Mouse (Mus musculus): Measurements from ENCODE around the gene Bace1. TPM values are rescaled to one million over a fixed set of nuclear protein-coding genes. Genes with fewer than 3 reads are reported as not detected.

Bace1 gene
- polyA plus RNA-seq, 1 experiment from 2014 or later, result 17.6 TPM

DNA sequence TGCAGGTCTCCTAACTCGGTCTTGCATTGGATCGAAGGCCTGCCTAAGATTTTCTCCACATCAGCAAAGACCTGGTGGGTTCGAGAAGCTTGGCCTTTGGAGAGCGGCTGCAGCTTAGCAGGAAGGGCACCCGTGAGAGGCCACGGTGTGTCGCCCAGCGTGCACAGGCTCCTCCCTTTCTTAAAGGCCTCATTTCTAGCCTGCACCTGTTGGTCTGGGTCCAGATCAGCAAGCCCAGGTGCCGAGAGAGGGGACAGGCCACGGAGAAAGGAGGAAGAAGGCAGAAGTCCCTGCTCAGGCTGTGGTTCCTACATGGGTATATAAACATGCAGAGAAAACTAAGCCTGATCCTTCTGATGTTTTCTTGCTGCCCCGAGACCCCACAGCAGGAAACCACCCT is 31.0 kb upstream of the Bace1 start:
- ATAC-seq (ENCODE audit: extremely low read depth, insufficient number of reproducible peaks, low FRiP score, low TSS enrichment), result no peak
- Histone ChIP-seq H3K36me3 (peaks cover 56% of the 10 kb centered on the region), H3K27me3 (replicated peaks) (no peaks in the 10 kb centered on the region), H3K4me2 (no peak overlapping the region), H3K9me3 (no peaks in the 10 kb centered on the region), H3K9ac (no peak overlapping the region), H3K4me1 (peaks cover 6% of the 10 kb centered on the region; the same call in 1 of the 2 replicates), H3K27ac (replicated peaks) (no peak overlapping the region), H3K4me3 (no peak overlapping the region)
- whole genome bisulfite sequencing, result 82% methylated on average over 11 of the region's 11 CpGs

DNA sequence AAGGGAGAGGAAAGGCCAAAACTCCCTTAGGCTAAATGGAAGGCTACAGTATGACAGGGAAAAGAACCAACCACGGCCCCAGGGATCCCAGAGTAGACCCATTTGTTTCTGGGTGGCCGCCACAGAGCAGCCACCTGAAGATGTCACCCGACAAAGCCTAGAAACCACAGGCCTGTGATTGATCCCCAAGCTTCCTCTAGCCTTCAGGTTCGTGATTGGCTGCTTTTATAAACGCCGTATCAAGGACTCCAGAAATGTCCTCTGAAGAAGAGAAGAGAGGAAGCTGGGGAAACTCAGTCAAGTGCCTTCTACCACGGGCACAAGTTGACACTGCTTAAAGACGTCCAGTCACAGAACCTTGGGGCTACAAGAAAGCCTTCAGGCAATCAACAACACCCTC is 30.6 kb upstream of the Bace1 start:
- Histone ChIP-seq H3K27me3 (replicated peaks) (no peaks in the 10 kb centered on the region), H3K4me3 (no peak overlapping the region), H3K36me3 (peaks cover 53% of the 10 kb centered on the region), H3K27ac (replicated peaks) (no peak overlapping the region), H3K4me2 (no peak overlapping the region), H3K4me1 (peaks cover 6% of the 10 kb centered on the region; the same call in 1 of the 2 replicates), H3K9me3 (no peaks in the 10 kb centered on the region), H3K9ac (no peak overlapping the region)
- 74% methylated on average over 8 of the region's 8 CpGs for WGBS
- no peak for ATAC-seq (ENCODE audit: extremely low read depth, insufficient number of reproducible peaks, low FRiP score, low TSS enrichment)

DNA sequence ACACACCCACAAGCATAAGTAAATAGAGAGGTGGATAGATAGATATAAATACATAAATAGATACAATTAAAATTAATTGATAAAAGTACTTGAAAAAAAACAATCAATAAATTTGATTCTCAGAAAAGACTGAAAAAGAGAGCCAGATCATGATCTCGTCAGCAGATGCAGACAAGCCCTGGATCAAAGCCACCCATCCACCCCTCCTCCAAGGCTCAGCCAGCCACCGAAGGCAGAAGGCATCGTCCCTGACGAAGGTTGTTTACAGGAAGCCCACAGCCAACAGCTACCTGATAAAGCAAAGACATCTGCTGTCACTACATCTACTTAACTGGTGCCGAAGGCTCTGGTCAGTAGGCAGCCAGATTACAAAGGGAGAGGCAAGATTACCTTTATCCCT is 26.4 kb upstream of the Bace1 start:
- H3K27me3 ChIP-seq (replicated peaks), result no peaks in the 10 kb centered on the region
- WGBS, result 44% methylated on average over 5 of the region's 5 CpGs
- no peak overlapping the region for H3K4me2 ChIP-seq
- H3K27ac ChIP-seq (replicated peaks), result no peak overlapping the region
- H3K36me3 ChIP-seq, result peaks cover 37% of the 10 kb centered on the region
- ATAC-seq (ENCODE audit: extremely low read depth, insufficient number of reproducible peaks, low FRiP score, low TSS enrichment), result no peak
- H3K9ac ChIP-seq, result no peak overlapping the region
- peaks cover 14% of the 10 kb centered on the region for H3K4me1 ChIP-seq
- no peak overlapping the region for H3K4me3 ChIP-seq
- H3K9me3 ChIP-seq, result no peaks in the 10 kb centered on the region

DNA sequence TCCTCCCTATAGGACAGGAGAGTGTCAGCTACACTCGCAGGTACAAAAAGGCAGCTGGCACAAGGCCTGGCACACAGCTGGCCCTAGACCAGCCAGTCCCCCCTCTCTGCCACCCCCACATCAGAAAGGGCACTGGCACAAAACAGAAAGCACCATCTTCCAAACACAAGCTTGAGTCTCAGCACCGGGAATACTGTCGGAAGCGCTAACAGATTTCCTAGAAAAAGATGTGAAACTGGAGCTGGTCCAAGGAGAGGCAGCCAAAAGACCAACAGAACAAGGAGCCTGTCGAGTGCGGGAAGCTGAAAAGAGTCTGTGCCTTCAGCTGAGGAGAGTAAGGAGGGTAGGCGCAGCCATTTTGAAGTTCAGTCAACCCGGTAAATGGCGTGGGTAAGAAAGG is 23.3 kb upstream of the Bace1 start:
- no peak overlapping the region for H3K9ac ChIP-seq
- peaks cover 30% of the 10 kb centered on the region for H3K36me3 ChIP-seq
- H3K9me3 ChIP-seq, result no peaks in the 10 kb centered on the region
- 76% methylated on average over 9 of the region's 9 CpGs for WGBS
- H3K27me3 ChIP-seq (replicated peaks), result no peaks in the 10 kb centered on the region
- H3K4me1 ChIP-seq, result peaks cover 22% of the 10 kb centered on the region
- H3K4me3 ChIP-seq, result no peak overlapping the region
- no peak overlapping the region for H3K4me2 ChIP-seq
- ATAC-seq (ENCODE audit: extremely low read depth, insufficient number of reproducible peaks, low FRiP score, low TSS enrichment), result no peak
- H3K27ac ChIP-seq (replicated peaks), result no peak overlapping the region

DNA sequence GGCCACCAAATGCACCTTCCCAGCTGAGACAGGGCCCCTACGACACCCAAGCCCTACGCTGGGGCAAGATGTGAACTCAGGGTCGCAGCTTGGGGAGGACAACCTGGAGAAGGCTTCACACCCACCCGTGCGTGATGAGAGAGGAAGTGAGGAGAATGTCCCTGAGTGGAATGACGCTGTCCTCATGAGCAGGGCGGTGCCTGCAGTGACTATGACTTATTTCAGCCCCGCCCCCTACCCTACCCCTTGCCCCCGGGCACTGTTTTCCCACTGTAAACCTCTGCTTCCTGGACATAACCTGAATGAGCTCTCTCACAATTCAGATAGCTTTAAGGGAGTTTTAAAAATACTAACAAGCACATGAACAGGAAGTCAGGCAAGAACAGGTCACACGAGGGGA is 22.9 kb upstream of the Bace1 start:
- Histone ChIP-seq H3K4me3 (no peak overlapping the region), H3K27ac (replicated peaks) (no peak overlapping the region), H3K4me1 (peaks cover 25% of the 10 kb centered on the region), H3K9me3 (no peaks in the 10 kb centered on the region), H3K4me2 (no peak overlapping the region), H3K9ac (no peak overlapping the region), H3K36me3 (peaks cover 30% of the 10 kb centered on the region), H3K27me3 (replicated peaks) (no peaks in the 10 kb centered on the region)
- 75% methylated on average over 10 of the region's 10 CpGs for WGBS
- no peak for ATAC-seq (ENCODE audit: extremely low read depth, insufficient number of reproducible peaks, low FRiP score, low TSS enrichment)

DNA sequence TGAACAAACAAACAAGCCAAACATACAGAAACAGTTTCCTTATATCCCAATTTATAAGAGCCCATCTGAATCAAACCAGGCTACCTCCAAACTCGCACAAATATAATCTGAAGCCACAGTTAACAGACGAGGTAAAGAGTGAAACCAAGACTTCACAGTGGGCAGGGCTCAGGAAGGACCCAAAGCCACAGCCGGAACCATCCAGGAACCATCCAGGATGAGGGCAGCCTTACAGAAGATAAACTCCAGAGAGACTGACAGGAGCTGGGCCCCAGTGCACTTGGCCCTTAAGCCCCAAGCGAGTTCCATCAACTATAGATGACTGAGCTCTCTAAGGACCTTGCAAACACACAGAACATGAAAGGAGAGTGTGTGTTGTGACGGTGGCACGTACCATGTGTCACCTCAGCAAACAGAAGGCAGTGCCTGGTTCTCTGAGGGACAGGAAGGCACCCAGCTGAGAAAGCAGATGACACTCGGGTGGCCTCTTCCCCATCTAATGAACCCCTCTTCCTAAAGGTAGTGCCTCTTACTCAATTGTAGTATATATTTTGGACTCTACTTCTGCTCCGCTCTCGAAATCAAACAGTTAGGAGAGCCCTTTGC is 19.9 kb upstream of the Bace1 start:
- Histone ChIP-seq H3K9ac (no peak overlapping the region), H3K4me1 (peaks cover 19% of the 10 kb centered on the region), H3K27me3 (replicated peaks) (no peaks in the 10 kb centered on the region), H3K9me3 (no peaks in the 10 kb centered on the region), H3K36me3 (peaks cover 47% of the 10 kb centered on the region), H3K4me2 (no peak overlapping the region), H3K27ac (replicated peaks) (no peak overlapping the region), H3K4me3 (no peak overlapping the region)
- WGBS, result 69% methylated on average over 9 of the region's 9 CpGs
- no peak for ATAC-seq (ENCODE audit: extremely low read depth, insufficient number of reproducible peaks, low FRiP score, low TSS enrichment)

DNA sequence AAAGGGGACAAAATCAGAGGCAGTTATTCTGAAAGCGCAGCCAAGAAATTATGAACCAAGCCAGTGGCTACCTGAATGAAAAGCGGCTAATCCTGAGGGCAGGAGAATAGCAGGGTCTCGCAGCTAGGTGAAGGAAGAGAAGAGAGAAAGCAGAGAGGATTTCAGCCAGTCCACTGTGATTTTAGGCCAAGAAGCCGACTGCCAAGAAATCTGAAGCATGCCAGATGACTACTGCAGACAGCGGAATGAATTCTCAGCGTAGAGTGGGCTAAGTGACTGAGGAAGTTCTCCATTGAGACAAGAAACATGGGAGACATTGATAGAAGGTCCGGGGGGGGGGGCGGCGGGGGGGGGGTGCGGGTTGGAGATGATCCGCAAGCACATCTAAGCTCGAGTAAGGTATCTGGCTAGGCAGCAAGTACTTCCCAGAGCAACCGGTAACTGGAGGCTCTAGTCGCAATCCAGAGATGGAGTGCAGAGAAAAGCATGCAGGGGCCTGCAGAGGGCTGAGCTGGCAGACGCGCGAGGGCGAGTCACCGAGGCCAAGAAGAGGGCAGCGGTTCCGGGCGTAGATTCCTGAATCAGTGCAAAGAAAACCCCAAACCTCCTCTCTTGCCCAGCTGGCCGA is 10.6 kb upstream of the Bace1 start:
- H3K36me3 ChIP-seq, result peaks cover 10% of the 10 kb centered on the region
- WGBS, result 5% methylated on average over 20 of the region's 23 CpGs
- H3K4me2 ChIP-seq, result peak overlapping the region; percentile 96
- peaks cover 13% of the 10 kb centered on the region for H3K4me1 ChIP-seq
- H3K4me3 ChIP-seq, result peak overlapping the region; percentile 78
- H3K27ac ChIP-seq (replicated peaks), result peak overlapping the region; percentile 77
- no peaks in the 10 kb centered on the region for H3K27me3 ChIP-seq (replicated peaks)
- peak overlapping the region; percentile 84 for H3K9ac ChIP-seq
- ATAC-seq (ENCODE audit: extremely low read depth, insufficient number of reproducible peaks, low FRiP score, low TSS enrichment), result no peak
- H3K9me3 ChIP-seq, result peaks cover 8% of the 10 kb centered on the region; the same call in 1 of the 2 replicates

DNA sequence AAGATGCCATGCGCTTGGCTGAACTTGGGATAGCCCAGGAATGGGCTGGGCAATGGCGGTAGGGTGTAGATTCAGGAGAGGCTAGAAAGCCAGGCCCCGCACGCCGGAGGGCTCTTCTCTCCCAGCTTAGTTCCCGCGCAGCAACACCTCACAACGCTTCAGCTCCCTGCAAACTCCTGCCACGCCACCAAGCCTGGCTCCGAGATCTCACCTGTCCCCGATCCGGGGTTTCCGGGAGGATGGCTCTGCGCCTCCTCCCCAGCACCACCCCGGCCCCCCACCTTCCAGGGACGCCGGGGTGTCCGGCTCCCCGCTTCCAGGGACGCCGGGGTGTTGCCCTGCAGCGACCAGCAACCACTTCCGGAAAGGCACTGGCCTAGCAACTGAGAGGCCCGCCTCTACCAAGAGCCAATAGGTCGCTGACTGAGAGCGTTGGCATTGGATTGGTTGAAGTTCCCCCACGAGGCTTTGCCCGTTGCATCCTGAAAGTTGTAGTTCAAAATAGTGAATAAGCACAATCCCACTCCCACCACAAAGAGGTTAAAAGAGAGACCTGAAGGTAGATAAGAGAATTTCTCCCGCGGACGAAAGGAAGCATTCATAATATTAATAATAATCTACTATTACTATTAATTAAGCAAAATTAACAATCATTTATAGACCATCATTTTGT is 10.0 kb upstream of the Bace1 start, which contains the start of gene Cep164:
Gene Cep164 (minus strand): TSS at position 401 of the 673 bp plus-strand sequence.
- peaks cover 8% of the 10 kb centered on the region; the same call in 1 of the 2 replicates for H3K9me3 ChIP-seq
- peaks cover 3% of the 10 kb centered on the region; the same call in 1 of the 2 replicates for H3K36me3 ChIP-seq
- peak within 1 kb of the TSS; percentile 78 for H3K4me3 ChIP-seq
- under 1% methylated on average over 31 of the region's 31 CpGs for WGBS
- H3K27ac ChIP-seq (replicated peaks), result peak within 1 kb of the TSS; percentile 77
- ATAC-seq (ENCODE audit: extremely low read depth, insufficient number of reproducible peaks, low FRiP score, low TSS enrichment), result peak; percentile 82
- peak within 1 kb of the TSS; percentile 96 for H3K4me2 ChIP-seq
- H3K9ac ChIP-seq, result peak within 1 kb of the TSS; percentile 84
- H3K4me1 ChIP-seq, result peaks cover 13% of the 10 kb centered on the region
- H3K27me3 ChIP-seq (replicated peaks), result no peaks in the 10 kb centered on the region

DNA sequence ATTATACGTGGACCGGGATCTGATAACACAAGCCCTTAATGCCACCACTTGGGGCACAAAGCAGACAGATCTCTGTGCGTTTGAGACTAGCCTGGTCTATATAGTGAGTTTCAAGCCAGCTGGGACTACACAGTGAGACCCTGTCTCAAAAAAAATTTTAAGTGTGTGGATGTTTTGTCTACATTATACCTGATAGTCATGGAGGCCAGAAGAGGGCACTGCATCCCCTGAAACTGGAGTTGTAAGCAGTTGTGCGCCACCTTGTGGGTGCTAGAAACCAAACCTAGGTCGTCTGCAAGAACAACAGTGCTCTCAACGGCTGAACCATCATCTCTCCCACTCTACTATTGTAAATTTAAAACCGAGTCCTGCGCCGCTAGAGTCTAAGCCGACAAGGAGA is 9.3 kb upstream of the Bace1 start:
- Histone ChIP-seq H3K4me2 (peak overlapping the region; percentile 96), H3K27ac (replicated peaks) (no peak overlapping the region), H3K27me3 (replicated peaks) (no peaks in the 10 kb centered on the region), H3K4me1 (peaks cover 13% of the 10 kb centered on the region), H3K36me3 (no peaks in the 10 kb centered on the region), H3K9me3 (peaks cover 8% of the 10 kb centered on the region; the same call in 1 of the 2 replicates), H3K9ac (no peak overlapping the region), H3K4me3 (peak overlapping the region; percentile 78)
- WGBS, result 28% methylated on average over 10 of the region's 10 CpGs
- no peak for ATAC-seq (ENCODE audit: extremely low read depth, insufficient number of reproducible peaks, low FRiP score, low TSS enrichment)

DNA sequence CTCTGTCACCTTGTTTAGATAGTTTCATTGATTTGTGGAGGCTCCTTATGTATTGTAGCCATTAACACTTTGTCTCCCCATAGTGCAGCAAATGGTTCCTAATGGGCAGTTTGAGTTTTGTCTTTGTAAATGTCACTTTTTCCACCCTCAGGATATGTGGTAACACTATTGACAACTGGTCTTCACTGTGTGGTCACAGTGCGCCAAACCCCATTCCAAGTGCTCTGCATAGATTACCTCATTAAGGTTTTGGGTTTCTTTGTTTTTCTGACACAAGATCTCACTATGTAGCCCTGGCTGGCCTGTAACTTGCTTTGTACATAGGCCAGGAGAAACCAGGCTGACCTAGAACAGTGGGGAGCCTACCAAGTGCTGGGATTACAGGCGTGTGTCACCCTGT is 5.5 kb upstream of the Bace1 start:
- Histone ChIP-seq H3K27ac (replicated peaks) (no peak overlapping the region), H3K27me3 (replicated peaks) (no peaks in the 10 kb centered on the region), H3K4me2 (no peak overlapping the region), H3K4me1 (peaks cover under 1% of the 10 kb centered on the region; the same call in 1 of the 2 replicates), H3K36me3 (no peaks in the 10 kb centered on the region), H3K9ac (no peak overlapping the region), H3K9me3 (peaks cover 8% of the 10 kb centered on the region; the same call in 1 of the 2 replicates), H3K4me3 (no peak overlapping the region)
- no peak for ATAC-seq (ENCODE audit: extremely low read depth, insufficient number of reproducible peaks, low FRiP score, low TSS enrichment)
- WGBS, result 84% methylated on average over 2 of the region's 2 CpGs

DNA sequence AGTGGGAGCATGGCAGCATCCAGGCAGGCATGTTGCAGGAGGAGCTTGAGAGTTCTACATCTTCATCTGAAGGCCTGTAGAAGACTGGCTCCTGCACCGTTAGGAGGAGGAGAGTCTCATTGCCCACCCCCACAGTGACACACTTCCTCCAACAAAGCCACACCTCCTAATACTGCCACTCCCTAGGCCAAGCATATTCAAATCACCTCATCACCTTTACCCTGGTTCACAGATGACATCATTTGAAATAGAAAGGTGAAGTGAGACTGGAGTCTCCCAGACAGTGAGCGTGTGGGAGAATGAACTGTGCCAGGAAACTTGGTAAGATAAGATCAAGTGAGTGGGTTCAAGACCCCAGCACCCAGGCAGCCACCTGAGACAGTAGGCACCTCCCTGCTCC is 4.9 kb upstream of the Bace1 start:
- H3K36me3 ChIP-seq, result no peaks in the 10 kb centered on the region
- no peak overlapping the region for H3K4me2 ChIP-seq
- H3K9ac ChIP-seq, result no peak overlapping the region
- H3K4me1 ChIP-seq, result peaks cover 4% of the 10 kb centered on the region; the same call in 1 of the 2 replicates
- peaks cover 8% of the 10 kb centered on the region; the same call in 1 of the 2 replicates for H3K9me3 ChIP-seq
- H3K27ac ChIP-seq (replicated peaks), result no peak overlapping the region
- no peak for ATAC-seq (ENCODE audit: extremely low read depth, insufficient number of reproducible peaks, low FRiP score, low TSS enrichment)
- WGBS, result 74% methylated on average over 2 of the region's 2 CpGs
- H3K27me3 ChIP-seq (replicated peaks), result no peaks in the 10 kb centered on the region
- no peak overlapping the region for H3K4me3 ChIP-seq
